Mouse (Mus musculus) limb, embryonic 10.5 days (tissue): Measurements from ENCODE around the gene Mcfd2. TPM values are rescaled to one million over a fixed set of nuclear protein-coding genes. Genes with fewer than 3 reads are reported as not detected.

Experiments used
- DNase-seq: peaks from one replicate; pipeline ENCODE4 v3.0.0-alpha.2; 2017; ENCODE audit warnings: low spot score
- H3K27ac ChIP-seq: fragments of 300-500 bp; sonication (generic); 2 replicates; pipeline ENCODE4 v1.5.1; 2016; ENCODE audit warnings: mild to moderate bottlenecking
- H3K27me3 ChIP-seq: fragments of 300-500 bp; sonication (generic); 2 replicates; pipeline ENCODE4 v1.6.1; 2016; ENCODE audit warnings: low read depth, mild to moderate bottlenecking; ENCODE audit not compliant: poor library complexity, severe bottlenecking
- H3K36me3 ChIP-seq: fragments of 300-500 bp; sonication (generic); 2 replicates; pipeline ENCODE4 v1.6.1; 2016; ENCODE audit warnings: mild to moderate bottlenecking, moderate library complexity
- H3K4me1 ChIP-seq: fragments of 300-500 bp; sonication (generic); 2 replicates; pipeline ENCODE4 v1.6.1; 2016
- H3K4me3 ChIP-seq: fragments of 300-500 bp; sonication (generic); 2 replicates; pipeline ENCODE4 v1.5.1; 2016; ENCODE audit warnings: mild to moderate bottlenecking, moderate library complexity
- H3K9me3 ChIP-seq: fragments of 300-500 bp; sonication (generic); replicated peaks from 2 replicates; pipeline ENCODE4 v1.6.1; 2016; ENCODE audit warnings: mild to moderate bottlenecking
- WGBS: fragments of 180-500 bp; shearing (Covaris S2); methylation state at CpG from one replicate; pipeline ENCODE4 v1.1.7; 2016; 5-methylcytosine and 5-hydroxymethylcytosine counted together
- polyA plus RNA-seq: library from polyadenylated mRNA; unstranded; fragments of >200 nt; fragmentation: Nextera tagmentation; extraction: Ambion mirVana; gene quantifications from 2 replicates; pipeline ENCODE4 v1.2.1, GENCODE M21; 2016

The Mcfd2 gene
- polyA plus RNA-seq, 1 experiment from 2014 or later, result 76.4 TPM

DNA sequence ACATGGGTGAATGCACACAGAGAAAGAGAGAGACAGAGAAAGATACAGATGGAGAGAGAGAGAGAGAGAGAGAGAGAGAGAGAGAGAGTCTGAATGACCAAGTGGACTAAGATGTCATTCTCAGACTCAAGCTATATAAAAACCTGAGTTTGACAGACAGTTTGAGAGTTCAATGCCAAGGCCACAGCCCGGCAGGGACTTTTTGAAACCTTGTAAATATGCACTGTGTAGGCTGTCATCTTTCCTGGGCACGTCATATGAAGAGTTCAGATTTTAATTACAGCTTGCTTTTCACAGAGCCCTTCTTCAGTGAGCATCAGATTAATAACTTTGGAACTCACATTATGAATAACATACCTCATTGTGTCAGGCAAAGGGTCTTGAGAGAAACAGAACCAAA lies 55.2 kb downstream of the Mcfd2 start:
- H3K27me3 ChIP-seq, result no peaks in the 10 kb centered on the region
- H3K27ac ChIP-seq, result no peak overlapping the region
- H3K4me1 ChIP-seq, result no peaks in the 10 kb centered on the region
- no peaks in the 10 kb centered on the region for H3K36me3 ChIP-seq
- no peak for DNase-seq
- H3K4me3 ChIP-seq, result no peak overlapping the region
- H3K9me3 ChIP-seq, result no peaks in the 10 kb centered on the region
- WGBS, result 90% methylated on average over 2 of the region's 2 CpGs

DNA sequence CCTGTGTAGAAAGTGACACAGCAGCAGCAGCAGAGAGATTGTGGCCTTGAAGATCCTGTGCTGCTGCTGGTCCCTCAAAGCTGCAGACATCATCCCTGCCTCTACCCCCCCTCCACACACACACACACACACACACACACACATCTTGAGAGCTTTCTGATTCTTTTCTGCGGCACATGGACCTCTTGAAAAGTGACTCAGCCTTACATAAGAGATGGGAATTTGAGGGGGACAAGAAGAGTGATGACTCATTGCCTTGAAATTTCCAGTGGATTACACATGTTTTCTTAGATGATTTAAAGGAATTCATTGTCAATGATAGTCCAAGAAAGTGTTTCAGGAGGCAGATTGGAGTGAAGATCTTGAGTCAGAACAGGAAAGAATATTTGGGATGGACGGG lies 58.9 kb downstream of the Mcfd2 start:
- 88% methylated on average over 2 of the region's 2 CpGs for WGBS
- Histone ChIP-seq H3K4me3 (no peak overlapping the region), H3K9me3 (no peaks in the 10 kb centered on the region), H3K36me3 (no peaks in the 10 kb centered on the region), H3K4me1 (peaks cover 22% of the 10 kb centered on the region), H3K27ac (no peak overlapping the region), H3K27me3 (no peaks in the 10 kb centered on the region)
- DNase-seq, result no peak

Other genes starting within 250 kb of the Mcfd2 start
- gene Pigf, start 240.5 kb downstream of the Mcfd2 start, polyA plus RNA-seq, result 32.7 and 44.3 TPM in 2 replicates
- gene Cript, start 240.4 kb downstream of the Mcfd2 start, polyA plus RNA-seq, result 135 and 136 TPM in 2 replicates
- gene Socs5, start 158.3 kb downstream of the Mcfd2 start, polyA plus RNA-seq, result 9.3 and 9.5 TPM in 2 replicates
- 3.6 and 3.9 TPM in 2 replicates for gene Ttc7, start 17.0 kb upstream of the Mcfd2 start, polyA plus RNA-seq
- not detected in 2 replicates for gene Stpg4, start 161.8 kb upstream of the Mcfd2 start, polyA plus RNA-seq
- 1,008 and 1,019 TPM in 2 replicates for gene Calm2, start 181.0 kb upstream of the Mcfd2 start, polyA plus RNA-seq